Mouse (Mus musculus): Measurements from ENCODE around the gene Setd4.
"Not testable (repeated sequence)": the region's sequence is repeated elsewhere in the genome, so short reads cannot be mapped to it uniquely, and the experiment has no call there.

Setd4 gene

GRCm38 (mm10) chr16:93603439-93604212 is at the start of gene Setd4:
Gene Setd4, minus strand, starts transcription at chr16:93604063.
- DNase-seq (ENCODE audit: low read depth, low spot score), result peak; percentile 95

GRCm38 (mm10) chr16:93648441-93649183 is 44.7 kb upstream of the Setd4 start:
- peak; percentile 1 for DNase-seq (ENCODE audit: low read depth, low spot score)

- peak; percentile 81 for DNase-seq (ENCODE audit: low read depth, low spot score)
Measured at GRCm38 (mm10) chr16:93644006-93644405, 40.1 kb upstream of the Setd4 start.

GRCm38 (mm10) chr16:93627761-93628400 is 24.0 kb upstream of the Setd4 start, which contains the start of gene Gm5678:
Gene Gm5678, plus strand, starts transcription at chr16:93628097.
- DNase-seq (ENCODE audit: low read depth, low spot score), result no peak

- DNase-seq (ENCODE audit: low read depth, low spot score), result peak; percentile 63
Measured at GRCm38 (mm10) chr16:93626745-93627144, 22.9 kb upstream of the Setd4 start.

GRCm38 (mm10) chr16:93624671-93625070 is 20.8 kb upstream of the Setd4 start:
- DNase-seq (ENCODE audit: low read depth, low spot score), result no peak

GRCm38 (mm10) chr16:93623759-93624158 is 19.9 kb upstream of the Setd4 start:
- DNase-seq (ENCODE audit: low read depth, low spot score), result not testable (repeated sequence)

- peak; percentile 81 for DNase-seq (ENCODE audit: low read depth, low spot score)
Measured at GRCm38 (mm10) chr16:93615118-93615870, 11.4 kb upstream of the Setd4 start.

- peak; percentile 1 for DNase-seq (ENCODE audit: low read depth, low spot score)
Measured at GRCm38 (mm10) chr16:93610961-93611360, 7.1 kb upstream of the Setd4 start.

GRCm38 (mm10) chr16:93609796-93610195 is 5.9 kb upstream of the Setd4 start:
- DNase-seq (ENCODE audit: low read depth, low spot score), result peak; percentile 1

GRCm38 (mm10) chr16:93608731-93609130 is 4.9 kb upstream of the Setd4 start:
- DNase-seq (ENCODE audit: low read depth, low spot score), result peak; percentile 1

GRCm38 (mm10) chr16:93607669-93608101 is 3.8 kb upstream of the Setd4 start:
- peak; percentile 93 for DNase-seq (ENCODE audit: low read depth, low spot score)

- no peak for DNase-seq (ENCODE audit: low read depth, low spot score)
Measured at GRCm38 (mm10) chr16:93606146-93606545, 2.3 kb upstream of the Setd4 start.

GRCm38 (mm10) chr16:93605553-93605952 is 1.7 kb upstream of the Setd4 start, which contains the start of gene Cbr1:
Gene Cbr1, plus strand, starts transcription at chr16:93605853.
- no peak for DNase-seq (ENCODE audit: low read depth, low spot score)

GRCm38 (mm10) chr16:93604481-93604969 is 662 bp upstream of the Setd4 start:
- DNase-seq (ENCODE audit: low read depth, low spot score), result no peak

- DNase-seq (ENCODE audit: low read depth, low spot score), result no peak
Measured at GRCm38 (mm10) chr16:93599461-93599860, 4.4 kb downstream of the Setd4 start.

GRCm38 (mm10) chr16:93597551-93597950 is 6.3 kb downstream of the Setd4 start:
- no peak for DNase-seq (ENCODE audit: low read depth, low spot score)

GRCm38 (mm10) chr16:93596807-93597206 is 7.1 kb downstream of the Setd4 start:
- DNase-seq (ENCODE audit: low read depth, low spot score), result no peak

GRCm38 (mm10) chr16:93595766-93596165 is 8.1 kb downstream of the Setd4 start:
- no peak for DNase-seq (ENCODE audit: low read depth, low spot score)

- DNase-seq (ENCODE audit: low read depth, low spot score), result no peak
Measured at GRCm38 (mm10) chr16:93594448-93594847, 9.4 kb downstream of the Setd4 start.

- no peak for DNase-seq (ENCODE audit: low read depth, low spot score)
Measured at GRCm38 (mm10) chr16:93593406-93593805, 10.5 kb downstream of the Setd4 start.

All from 3T3-L1 (cell line).